Mouse (Mus musculus): ENCODE results near the gene Fcrlb. TPM values are rescaled to one million over a fixed set of nuclear protein-coding genes. Genes with fewer than 3 reads are reported as not detected.

Fcrlb gene
- polyA plus RNA-seq, 1 experiment from 2014 or later: not detected

- Histone ChIP-seq H3K27me3 (replicated peaks; ENCODE audit: control insufficient read depth, insufficient read depth, low read length) (no peaks in the 10 kb centered on the region), H3K4me2 (ENCODE audit: low read length) (no peak overlapping the region), H3K4me3 (ENCODE audit: low read depth, low read length) (no peak overlapping the region), H3K4me1 (ENCODE audit: control insufficient read depth, insufficient read depth, low read length) (peaks cover 2% of the 10 kb centered on the region), H3K36me3 (ENCODE audit: control insufficient read depth, insufficient read depth, low read length) (no peaks in the 10 kb centered on the region), H3K9me3 (replicated peaks; ENCODE audit: control insufficient read depth, low read length) (no peaks in the 10 kb centered on the region), H3K9ac (ENCODE audit: low read length) (no peak overlapping the region), H3K27ac (ENCODE audit: low read depth, low read length) (no peak overlapping the region)
- DNase-seq (ENCODE audit: low spot score) (no peak), ATAC-seq (no peak)
- WGBS: 83% methylated on average over 13 of the region's 13 CpGs
These were observed 50.9 kb downstream of the Fcrlb start for GRCm38 (mm10) chr1:170861671-170862434.

GRCm38 (mm10) chr1:170858872-170859271 is 53.9 kb downstream of the Fcrlb start:
- WGBS: 65% methylated on average over 2 of the region's 2 CpGs
- Histone ChIP-seq H3K4me3 (ENCODE audit: low read depth, low read length) (no peak overlapping the region), H3K9ac (ENCODE audit: low read length) (no peak overlapping the region), H3K27ac (ENCODE audit: low read depth, low read length) (no peak overlapping the region), H3K9me3 (replicated peaks; ENCODE audit: control insufficient read depth, low read length) (no peaks in the 10 kb centered on the region), H3K4me2 (ENCODE audit: low read length) (no peak overlapping the region), H3K27me3 (replicated peaks; ENCODE audit: control insufficient read depth, insufficient read depth, low read length) (no peaks in the 10 kb centered on the region), H3K36me3 (ENCODE audit: control insufficient read depth, insufficient read depth, low read length) (no peaks in the 10 kb centered on the region), H3K4me1 (ENCODE audit: control insufficient read depth, insufficient read depth, low read length) (no peaks in the 10 kb centered on the region)
- ATAC-seq (no peak), DNase-seq (ENCODE audit: low spot score) (no peak)

- no peak for DNase-seq (ENCODE audit: low spot score)
- no peak overlapping the region for H3K27ac ChIP-seq (ENCODE audit: low read depth, low read length)
- ATAC-seq: no peak
- 0 out of 2 replicates have a peak, but pooled peaks cover 2% of the 10 kb centered on the region for H3K36me3 ChIP-seq (ENCODE audit: control insufficient read depth, insufficient read depth, low read length)
- no peaks in the 10 kb centered on the region for H3K4me1 ChIP-seq (ENCODE audit: control insufficient read depth, insufficient read depth, low read length)
- H3K9ac ChIP-seq (ENCODE audit: low read length): no peak overlapping the region
- no peak overlapping the region for H3K4me3 ChIP-seq (ENCODE audit: low read depth, low read length)
- H3K4me2 ChIP-seq (ENCODE audit: low read length): no peak overlapping the region
- no peaks in the 10 kb centered on the region for H3K9me3 ChIP-seq (replicated peaks; ENCODE audit: control insufficient read depth, low read length)
- H3K27me3 ChIP-seq (replicated peaks; ENCODE audit: control insufficient read depth, insufficient read depth, low read length): no peaks in the 10 kb centered on the region
- 75% methylated on average over 2 of the region's 2 CpGs for WGBS
These were observed 55.4 kb downstream of the Fcrlb start for GRCm38 (mm10) chr1:170857369-170857768.

Other genes starting within 250 kb of the Fcrlb start
- 7.5 and 8.9 TPM in 2 replicates for gene Atf6, start 45.2 kb downstream of the Fcrlb start, polyA plus RNA-seq (2014; fragmentation: Nextera tagmentation; extraction: Ambion mirVana)
- 0.29 and 0.64 TPM in 2 replicates for gene Gm26620, start 27.9 kb downstream of the Fcrlb start, polyA plus RNA-seq (2014; fragmentation: Nextera tagmentation; extraction: Ambion mirVana)
- 36.8 and 39.7 TPM in 2 replicates for gene Dusp12, start 27.4 kb downstream of the Fcrlb start, polyA plus RNA-seq (2014; fragmentation: Nextera tagmentation; extraction: Ambion mirVana)
- gene Fcrla, start 14.6 kb upstream of the Fcrlb start, polyA plus RNA-seq (2014; fragmentation: Nextera tagmentation; extraction: Ambion mirVana): not detected in 2 replicates
- 0.52 and 1.5 TPM in 2 replicates for gene Fcgr2b, start 63.6 kb upstream of the Fcrlb start, polyA plus RNA-seq (2014; fragmentation: Nextera tagmentation; extraction: Ambion mirVana)
- 0.41 and 0.50 TPM in 2 replicates for gene Fcgr4, start 106.0 kb upstream of the Fcrlb start, polyA plus RNA-seq (2014; fragmentation: Nextera tagmentation; extraction: Ambion mirVana)
- gene Fcgr3, start 152.0 kb upstream of the Fcrlb start, polyA plus RNA-seq (2014; fragmentation: Nextera tagmentation; extraction: Ambion mirVana): 8.3 and 11.5 TPM in 2 replicates
- 7.2 and 8.8 TPM in 2 replicates for gene Cfap126, start 201.0 kb upstream of the Fcrlb start, polyA plus RNA-seq (2014; fragmentation: Nextera tagmentation; extraction: Ambion mirVana)
- 301 and 310 TPM in 2 replicates for gene Sdhc, start 237.7 kb upstream of the Fcrlb start, polyA plus RNA-seq (2014; fragmentation: Nextera tagmentation; extraction: Ambion mirVana)
- gene Mpz, start 237.8 kb upstream of the Fcrlb start, polyA plus RNA-seq (2014; fragmentation: Nextera tagmentation; extraction: Ambion mirVana): 0.09 and 0.22 TPM in 2 replicates

Data from forebrain, embryonic 14.5 days (tissue).